Mouse (Mus musculus): Measurements from ENCODE around the gene Lypla2.
A peak's percentile ranks its signal among the peaks of the same experiment; 100 is the strongest.
"Not testable (repeated sequence)": the region's sequence is repeated elsewhere in the genome, so short reads cannot be mapped to it uniquely, and the experiment has no call there.

The Lypla2 gene

DNA sequence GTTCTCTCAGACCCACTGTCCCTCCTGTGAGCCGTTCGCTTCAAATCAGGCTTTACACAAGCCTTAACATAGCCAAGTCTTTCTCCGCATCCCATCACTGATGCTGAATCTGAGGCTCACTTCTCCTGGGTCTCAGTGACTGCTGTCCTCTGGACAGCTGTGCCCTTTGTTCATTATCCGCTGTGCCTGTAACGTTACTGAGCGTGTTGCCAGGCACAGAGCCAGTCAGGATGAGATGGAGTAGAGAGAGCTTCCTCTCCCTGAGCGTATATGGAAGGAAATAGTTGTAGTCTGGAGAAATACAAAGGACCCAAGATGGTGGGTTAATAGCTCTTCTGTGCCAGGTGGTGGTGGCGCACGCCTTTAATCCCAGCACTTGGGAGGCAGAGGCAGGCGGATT lies 23.0 kb downstream of the Lypla2 start:
- no peak for DNase-seq (ENCODE audit: low spot score)

DNA sequence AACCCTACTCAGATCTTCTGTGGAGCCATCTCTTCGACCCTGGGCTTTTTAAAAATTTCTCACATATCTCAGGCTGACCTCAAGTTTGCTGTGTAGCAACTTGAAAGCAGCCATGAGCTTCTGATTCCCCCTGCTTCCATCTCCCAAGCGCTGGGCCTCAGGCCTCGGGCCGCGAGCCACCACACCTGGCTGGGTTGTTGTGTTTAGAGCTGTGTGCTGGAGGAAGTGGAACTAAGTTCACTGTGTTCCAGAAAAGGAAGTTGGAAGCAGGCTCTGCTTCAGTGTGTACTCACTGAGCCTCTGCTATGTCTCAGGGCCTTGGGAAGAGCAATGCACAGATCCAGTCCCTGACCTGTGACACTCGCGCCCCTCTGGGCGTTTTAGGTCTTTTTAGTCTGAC lies 24.3 kb downstream of the Lypla2 start:
- no peak for DNase-seq (ENCODE audit: low spot score)

DNA sequence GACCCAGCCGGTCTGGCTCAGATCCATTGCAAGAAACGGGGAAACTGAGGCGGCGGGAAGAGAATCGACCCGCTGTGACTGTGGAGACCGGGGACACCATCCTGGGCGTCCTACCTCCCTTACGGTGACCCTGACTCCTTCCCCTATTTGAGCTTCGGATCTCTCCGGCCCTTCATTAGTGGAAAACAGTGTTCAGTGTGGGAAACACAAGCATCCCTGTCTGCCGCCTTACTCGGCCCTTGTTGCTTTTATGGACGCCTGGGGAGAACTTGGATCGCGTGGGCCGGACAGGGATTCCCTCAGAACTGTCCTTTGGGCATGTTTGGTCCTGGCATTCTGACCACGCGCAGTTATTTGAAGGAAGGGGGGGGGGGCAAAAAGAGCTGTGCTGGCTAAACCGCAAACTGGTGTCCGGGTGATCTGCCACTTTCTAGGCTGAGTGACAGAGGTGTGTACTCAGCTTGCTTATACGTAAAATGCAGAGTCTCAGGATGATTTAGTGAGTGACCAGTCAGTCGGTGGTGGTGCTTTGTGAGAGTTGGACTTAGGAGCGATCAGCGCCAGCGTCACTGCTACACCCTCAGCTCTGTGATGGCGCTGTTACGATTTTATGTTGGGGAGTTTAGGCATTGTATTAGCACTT lies 25.6 kb downstream of the Lypla2 start:
- DNase-seq (ENCODE audit: low spot score) = no peak

DNA sequence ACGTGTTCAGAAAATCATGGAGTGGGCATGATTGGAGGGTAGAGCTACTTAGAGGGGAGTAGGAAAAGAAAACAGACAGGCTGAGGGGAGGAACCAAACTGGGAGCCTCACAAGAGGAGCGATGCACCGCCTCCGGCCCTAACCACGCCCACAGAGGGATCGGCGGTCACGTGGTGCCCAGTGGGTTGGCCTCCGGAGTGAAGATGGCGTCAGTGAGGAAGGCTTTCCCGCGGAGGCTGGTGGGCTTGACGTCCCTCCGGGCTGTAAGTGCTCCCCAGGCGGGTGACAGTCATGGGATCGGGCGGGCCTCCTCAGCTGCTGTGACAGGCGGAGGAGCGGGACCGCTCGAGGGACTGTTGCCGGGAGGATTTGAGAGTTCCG lies 26.2 kb downstream of the Lypla2 start, which contains the start of gene Hmgcl:
TSS of gene Hmgcl (plus strand) at position 171 of the 381 bp plus-strand sequence.
- peak; percentile 94 for DNase-seq (ENCODE audit: low spot score)

DNA sequence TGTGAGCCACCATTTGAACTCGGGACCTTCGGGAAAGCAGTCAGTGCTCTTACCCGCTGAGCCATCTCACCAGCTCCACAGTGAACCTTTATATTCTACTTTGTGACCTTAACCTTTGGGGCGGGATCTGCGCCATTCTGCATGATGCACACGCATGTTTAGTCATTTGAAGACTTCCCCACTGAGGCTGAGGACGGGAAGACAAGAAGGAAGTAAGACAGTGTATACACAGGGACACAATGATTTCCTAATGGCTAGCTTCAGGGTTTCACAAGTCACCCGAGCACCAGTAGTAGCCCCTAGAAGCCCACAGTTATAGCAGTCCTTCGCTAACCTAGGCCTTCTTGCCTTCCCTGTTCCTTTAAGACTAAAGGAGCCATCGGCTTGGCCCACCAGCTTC lies 26.7 kb downstream of the Lypla2 start:
- DNase-seq (ENCODE audit: low spot score) = no peak

DNA sequence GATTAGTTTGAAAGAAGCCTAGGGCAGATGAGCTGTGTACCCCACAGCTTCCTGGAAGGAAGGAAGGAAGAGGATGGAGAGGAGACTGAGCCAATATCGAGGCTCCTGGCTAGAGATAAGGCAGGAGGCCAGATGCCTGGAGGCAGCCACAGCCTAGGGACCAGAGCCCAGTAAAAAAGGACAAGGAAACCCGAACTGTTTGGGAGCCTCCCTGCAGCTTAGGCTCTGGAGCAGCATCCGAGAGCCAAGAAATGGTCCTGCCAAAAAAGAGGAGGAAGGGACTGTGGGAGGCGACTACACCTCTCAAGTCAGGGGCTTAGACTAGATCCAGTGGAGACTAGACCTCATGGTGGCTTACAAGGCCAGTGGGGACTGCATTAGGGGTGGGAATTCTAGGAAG lies 29.0 kb downstream of the Lypla2 start:
- DNase-seq (ENCODE audit: low spot score) = no peak

DNA sequence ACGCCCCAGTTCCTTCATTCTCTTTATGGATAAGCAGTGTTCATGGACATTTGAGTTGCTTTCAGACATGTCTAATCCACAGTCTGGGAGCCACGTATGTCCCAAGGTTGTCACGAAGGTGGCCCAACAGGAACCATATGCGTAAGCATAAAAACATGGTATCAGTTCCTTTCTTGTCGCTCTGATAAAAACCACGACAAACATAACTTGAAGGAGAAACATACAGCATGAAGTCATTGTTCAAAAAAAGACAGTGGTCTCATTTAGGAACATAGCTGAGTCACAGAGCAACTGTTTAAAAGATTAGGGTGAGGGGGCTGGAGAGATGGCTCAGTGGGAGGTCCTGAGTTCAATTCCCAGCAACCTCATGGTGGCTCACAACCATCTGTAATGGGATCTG lies 30.2 kb downstream of the Lypla2 start:
- DNase-seq (ENCODE audit: low spot score) = no peak

DNA sequence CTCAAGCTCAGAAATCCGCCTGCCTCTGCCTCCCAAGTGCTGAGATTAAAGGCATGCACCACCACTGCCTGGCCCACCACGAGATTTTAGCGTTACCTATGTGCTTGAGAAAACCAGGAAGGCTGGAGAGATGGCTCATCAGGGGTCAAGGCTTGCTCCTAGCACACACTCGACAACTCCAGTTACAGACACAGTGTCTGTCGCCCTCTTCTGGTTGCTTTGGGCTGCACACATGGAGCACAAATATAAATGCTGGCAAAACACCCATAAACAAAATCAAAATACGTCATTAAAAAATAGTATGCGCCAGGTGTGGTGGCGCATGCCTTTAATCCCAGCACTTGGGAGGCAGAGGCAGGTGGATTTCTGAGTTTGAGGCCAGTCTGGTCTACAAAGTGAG lies 31.4 kb downstream of the Lypla2 start:
- DNase-seq (ENCODE audit: low spot score) = not testable (repeated sequence)

DNA sequence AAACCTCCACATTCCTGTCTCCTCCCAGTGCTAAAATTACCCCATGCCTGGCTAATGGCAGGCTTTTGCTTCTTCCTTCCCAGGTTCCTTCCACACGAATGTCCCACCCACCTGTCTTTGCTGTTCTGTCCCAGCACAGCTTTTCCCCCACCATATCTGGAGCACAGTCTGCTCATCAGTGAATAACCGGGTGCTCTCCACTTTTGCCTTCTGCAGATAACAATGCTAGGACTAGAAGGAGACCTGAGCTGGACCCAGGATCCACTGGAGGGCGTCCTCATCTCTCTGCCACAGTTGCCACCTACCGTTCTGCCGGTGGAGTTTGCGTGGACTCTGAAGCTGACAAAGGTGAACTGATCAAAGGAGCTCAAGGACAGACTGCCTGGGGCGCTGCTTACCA lies 33.6 kb downstream of the Lypla2 start:
- no peak for DNase-seq (ENCODE audit: low spot score)

DNA sequence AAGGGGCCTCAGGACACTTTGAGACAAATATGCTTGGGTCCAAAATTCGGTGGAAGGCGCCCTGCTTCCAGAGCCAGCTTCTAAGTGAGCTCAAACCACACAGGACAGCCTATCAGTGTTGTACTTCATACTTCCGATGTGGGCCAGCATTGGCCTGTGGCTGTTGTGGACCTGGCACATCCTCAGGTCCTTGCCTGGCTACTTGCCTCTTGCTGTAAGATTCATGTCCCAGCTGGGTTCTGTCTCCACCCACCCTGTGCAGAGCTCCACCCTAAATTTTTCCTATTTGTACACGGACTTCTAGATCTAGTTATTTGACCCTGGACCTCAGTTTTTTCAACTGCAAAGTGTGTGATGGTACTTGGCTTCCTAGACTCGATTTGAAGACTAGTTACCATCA lies 36.9 kb downstream of the Lypla2 start:
- DNase-seq (ENCODE audit: low spot score) = no peak

DNA sequence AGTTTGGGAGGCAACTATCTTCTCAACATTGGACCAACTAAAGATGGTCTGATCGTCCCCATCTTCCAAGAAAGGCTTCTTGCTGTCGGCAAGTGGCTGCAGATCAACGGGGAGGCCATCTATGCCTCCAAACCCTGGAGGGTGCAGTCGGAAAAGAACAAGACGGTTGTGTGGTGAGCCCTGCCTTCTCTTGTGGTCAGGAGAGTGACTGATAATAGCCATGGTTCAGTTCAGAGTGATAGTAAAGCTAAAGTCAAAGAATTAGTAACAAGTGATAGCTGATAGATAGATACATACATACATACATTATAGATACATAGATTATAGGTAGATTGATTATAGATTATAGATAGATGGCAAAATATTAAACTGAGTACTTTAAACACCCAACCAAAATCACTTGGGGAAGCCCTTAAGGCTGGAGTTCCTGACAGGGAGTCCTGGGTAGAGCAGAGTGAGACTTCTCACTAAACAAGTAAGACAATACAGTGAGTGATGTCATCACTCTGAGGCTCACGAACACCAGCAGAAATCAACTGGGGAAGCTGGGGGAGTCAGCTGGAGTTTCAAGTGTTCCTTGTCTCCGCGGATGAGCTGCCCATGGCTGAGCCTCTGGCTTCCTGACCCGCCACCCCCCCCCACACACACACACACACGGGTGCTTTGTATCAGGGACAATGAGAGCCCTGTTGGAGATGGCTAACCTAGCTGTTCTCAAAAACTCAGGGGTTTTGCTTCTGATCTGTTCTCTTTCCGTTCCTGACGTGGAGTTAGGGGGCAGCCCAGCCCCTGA lies 37.5 kb downstream of the Lypla2 start:
- DNase-seq (ENCODE audit: low spot score) = no peak

DNA sequence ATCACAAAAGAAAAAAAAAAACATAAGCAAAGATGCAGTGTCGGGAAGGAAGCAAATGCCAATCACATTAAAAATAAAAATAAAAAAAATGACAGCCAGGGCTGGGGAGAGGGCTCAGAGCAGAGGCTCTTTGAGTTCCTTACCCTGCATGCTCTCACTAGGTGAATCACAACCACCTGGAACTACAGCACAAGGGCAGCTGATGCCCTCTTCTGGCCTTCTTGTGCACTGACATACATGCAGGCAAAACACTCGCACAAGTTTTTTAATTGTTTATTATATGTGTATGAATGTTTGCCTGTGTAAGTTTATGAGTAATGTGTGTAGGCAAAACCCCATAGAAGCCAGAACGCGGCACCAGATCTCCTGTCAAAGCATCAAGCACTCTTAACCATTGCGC lies 40.6 kb downstream of the Lypla2 start:
- no peak for DNase-seq (ENCODE audit: low spot score)

DNA sequence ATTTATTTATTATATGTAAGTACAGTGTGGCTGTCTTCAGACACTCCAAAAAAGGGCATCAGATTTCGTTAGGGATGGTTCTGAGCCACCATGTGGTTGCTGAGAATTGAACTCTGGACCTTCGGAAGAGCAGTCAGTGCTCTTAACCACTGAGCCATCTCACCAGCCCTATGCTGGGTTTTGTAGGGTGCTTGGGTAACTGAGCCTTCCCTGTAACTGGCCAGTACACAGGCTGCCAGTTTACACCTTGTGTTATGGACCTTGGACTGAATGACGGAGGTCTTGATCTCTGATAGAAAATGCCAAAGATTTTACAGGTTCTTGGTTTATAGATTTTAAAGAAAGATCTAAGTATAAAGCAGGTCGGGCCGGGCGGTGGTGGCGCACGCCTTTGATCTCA lies 42.2 kb downstream of the Lypla2 start:
- DNase-seq (ENCODE audit: low spot score) = no peak

DNA sequence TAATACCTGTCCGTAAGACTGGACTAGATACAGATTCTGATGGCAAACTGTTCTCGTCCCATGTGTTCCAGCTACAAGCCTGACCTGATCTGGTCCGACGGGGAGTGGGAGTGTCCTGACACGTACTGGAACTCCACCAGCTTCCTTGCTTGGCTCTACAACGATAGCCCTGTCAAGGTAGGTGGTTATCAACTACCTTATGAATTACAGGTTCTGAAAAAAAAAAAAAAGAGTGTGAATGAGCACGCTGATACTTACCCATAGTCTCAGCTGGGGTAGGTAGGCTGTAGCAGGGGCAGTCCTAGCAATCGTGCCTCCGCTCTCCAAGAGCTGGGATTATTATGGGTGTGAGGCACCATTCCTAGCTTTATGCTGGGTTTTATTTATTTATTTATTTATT lies 42.6 kb downstream of the Lypla2 start:
- no peak for DNase-seq (ENCODE audit: low spot score)

DNA sequence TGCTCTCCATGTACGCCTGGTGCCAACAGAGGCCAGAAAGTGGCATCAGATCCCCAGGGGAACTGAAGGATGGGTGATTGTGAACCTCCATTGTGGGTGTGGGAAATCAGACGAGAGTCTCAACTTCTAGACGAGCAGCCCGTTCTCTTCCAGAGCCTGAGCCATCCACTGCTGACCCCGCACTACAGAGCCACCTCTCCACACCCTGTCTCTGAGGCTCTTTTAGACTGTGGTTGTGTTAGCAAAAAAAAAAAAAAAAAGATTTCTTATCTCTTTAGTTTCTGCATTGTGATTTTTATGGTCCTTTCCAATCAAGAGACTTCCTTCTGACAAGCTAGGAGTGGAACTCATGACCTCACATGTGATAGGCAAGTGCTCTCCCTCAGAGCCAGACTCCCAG lies 43.0 kb downstream of the Lypla2 start:
- DNase-seq (ENCODE audit: low spot score) = no peak

DNA sequence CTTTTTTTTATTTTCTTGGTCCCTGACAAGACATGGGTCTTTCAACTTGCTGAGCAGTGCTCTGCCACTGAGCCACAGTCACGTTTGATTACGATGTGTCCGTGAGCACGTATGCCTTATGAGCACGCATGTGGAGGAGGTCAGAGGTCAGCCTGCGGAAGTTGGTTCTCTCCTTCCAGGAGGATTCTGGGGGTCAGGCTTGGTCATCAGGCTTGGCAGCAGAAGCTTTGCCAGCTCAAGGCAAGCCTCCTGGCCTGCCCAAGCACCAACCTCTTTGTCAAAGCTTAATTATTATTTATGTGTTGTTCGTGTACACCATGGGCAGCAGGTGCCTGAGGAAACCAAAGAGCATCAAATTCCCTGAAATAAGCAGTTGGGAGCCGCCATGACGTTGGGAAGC lies 44.0 kb downstream of the Lypla2 start:
- no peak for DNase-seq (ENCODE audit: low spot score)

DNA sequence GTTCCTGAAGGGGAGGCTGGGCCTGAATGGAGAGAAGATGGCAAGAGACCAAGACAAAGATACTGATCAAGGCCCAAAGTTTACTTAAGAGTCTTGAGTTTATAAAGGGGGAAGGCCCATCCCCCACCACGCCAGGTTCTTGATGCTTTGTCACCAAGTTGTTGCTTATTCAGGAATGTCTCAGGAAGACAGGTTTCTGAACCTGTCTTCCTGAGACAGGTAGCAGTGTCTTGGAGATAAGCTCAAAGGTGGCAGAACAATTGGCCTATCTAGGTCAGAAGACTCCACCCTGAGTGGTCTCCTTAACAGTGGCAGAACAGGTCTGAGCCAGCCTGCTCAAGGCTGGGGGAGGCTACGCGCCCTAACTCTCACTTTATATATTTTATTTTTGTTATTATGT lies 45.6 kb downstream of the Lypla2 start:
- DNase-seq (ENCODE audit: low spot score) = no peak

DNA sequence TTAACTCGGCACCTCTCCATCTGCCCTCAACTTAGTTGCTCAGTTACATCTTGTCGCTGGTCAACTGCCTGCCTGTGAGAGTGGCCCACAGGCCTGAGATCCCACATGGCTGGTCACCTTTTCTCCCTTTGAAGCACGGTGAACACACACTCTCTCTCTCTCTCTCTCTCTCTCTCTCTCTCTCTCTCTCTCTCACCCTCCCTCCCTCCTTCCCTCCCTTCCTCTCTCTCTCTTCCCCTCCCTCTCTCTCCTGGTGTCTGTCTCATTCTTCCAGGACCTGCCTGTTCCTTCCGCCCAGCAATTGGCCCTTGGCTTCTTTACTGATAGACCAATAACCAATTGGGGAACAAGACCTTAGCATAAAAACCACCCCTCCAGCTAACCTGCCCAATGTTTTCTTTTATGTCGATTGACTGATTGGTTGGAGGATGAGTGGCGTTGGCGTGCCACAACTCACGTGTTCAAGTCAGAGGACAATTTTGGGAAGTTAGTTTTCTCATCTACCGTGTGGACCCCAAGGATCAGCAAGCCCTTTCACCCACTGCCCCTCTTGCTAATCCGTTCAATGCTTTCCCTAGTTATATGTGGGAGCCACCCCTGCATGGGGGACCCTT lies 46.1 kb downstream of the Lypla2 start:
- no peak for DNase-seq (ENCODE audit: low spot score)

DNA sequence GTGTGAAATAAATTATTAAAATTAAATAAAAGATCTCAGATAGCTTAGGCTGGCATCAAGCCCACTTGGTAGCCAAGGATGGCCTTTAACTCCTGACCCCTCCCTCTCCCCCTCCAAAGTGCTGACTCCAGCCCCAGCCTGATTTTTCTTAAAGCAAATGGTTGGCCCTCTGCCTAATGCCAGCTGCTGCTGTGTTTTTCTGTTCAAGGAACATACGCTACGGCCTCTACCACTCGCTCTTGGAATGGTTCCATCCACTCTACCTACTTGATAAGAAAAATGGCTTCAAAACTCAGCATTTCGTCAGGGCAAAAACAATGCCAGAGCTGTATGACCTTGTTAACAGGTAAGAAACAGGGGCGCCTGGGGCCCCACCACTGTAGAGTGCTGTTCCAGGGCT lies 47.1 kb downstream of the Lypla2 start:
- DNase-seq (ENCODE audit: low spot score) = no peak

DNA sequence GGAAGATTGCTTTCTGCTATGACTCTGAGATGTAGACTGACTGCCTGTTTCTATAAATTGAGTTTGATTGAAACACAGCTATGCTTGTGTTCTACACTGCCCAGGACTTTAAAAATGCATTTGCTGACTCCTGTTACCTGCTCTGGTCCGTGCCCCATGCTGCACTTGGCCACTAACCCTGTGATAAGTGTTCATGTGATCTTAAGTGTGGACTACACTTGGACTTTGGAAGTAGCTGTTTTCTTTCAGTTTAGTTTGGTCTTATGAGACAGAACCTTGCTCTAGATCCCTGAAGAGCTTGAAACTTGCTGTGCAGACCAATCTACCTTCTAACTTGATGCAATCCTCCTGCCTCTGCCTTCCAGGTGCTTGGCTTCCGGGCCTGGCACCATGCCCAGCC lies 48.0 kb downstream of the Lypla2 start:
- DNase-seq (ENCODE audit: low spot score) = no peak

DNA sequence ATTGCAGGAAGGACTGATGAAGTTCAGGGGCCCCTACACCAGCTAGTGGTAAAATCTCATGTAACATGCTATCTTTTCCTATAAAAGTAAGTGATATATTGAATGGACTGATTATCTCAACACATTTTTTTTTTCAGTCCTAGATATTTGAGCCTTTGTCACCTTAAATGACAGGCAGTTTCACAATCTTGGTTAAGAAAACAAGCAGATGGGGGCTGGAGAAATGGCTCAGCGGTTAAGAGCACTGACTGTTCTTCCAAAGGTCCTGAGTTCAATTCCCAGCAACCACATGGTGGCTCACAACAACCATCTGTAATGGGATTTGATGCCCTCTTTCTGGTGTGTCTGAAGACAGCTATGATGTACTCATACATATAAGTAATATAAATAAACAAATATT lies 50.2 kb downstream of the Lypla2 start:
- no peak for DNase-seq (ENCODE audit: low spot score)

DNA sequence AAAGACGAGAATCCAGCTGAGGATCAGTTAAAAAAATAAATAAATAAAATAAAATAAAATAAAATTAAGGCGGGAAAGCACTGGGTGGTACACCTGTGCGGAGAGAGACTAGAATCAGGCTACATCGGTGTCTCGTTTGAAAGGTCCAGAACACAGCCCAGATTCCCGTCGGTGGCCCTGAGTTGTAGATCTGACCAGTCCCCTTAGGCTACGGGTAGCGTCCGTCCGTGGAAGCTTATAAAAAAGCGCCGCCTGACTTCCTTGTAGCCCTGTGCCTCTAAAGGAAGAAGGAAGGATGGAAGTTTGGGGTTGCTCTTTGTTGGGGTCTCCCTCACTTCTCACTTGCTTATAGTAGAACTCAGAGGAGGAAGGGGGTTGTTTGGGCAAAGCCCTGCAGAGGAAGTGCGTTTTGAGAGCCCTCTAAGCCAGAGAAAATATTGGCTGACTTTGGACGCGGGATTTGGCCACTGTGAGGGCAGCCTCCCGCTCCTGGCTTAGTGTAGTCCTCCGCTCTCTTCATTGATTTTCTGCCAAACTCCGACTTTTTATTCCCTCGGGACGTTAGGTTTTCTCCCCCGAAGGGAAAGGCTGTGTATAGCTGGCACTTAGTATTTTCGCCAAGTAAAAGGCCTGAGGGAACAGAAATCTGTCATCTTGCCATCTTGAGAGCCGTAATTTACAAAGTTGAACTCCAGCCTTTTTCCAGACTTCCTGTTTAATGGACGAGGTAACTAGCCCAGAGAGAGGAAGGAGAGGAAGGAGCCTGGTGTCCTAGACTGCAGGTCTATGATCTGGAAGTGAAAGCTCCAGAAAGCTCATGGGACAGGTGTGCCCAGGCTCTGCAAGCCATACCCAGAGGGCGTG lies 50.9 kb downstream of the Lypla2 start:
- no peak for DNase-seq (ENCODE audit: low spot score)
